Mouse (Mus musculus) layer of hippocampus, adult 18-20 months (tissue): ENCODE data around the gene Lpp. TPM values are rescaled to one million over a fixed set of nuclear protein-coding genes. Genes with fewer than 3 reads are reported as not detected.

ENCODE experiments used
- DNase-seq, 2 experiments: peaks; one replicate each; pipeline ENCODE4 v3.0.0; 2022; ENCODE audit warnings: low spot score in 2 of 2
- total RNA-seq, 2 experiments: library from RNA; stranded (reverse); gene quantifications; 2 replicates each; pipeline ENCODE4 v1.2.3; 2021

Lpp gene
- total RNA-seq, 2 experiments from 2014 or later, result 7.5 to 7.8 TPM

DNA sequence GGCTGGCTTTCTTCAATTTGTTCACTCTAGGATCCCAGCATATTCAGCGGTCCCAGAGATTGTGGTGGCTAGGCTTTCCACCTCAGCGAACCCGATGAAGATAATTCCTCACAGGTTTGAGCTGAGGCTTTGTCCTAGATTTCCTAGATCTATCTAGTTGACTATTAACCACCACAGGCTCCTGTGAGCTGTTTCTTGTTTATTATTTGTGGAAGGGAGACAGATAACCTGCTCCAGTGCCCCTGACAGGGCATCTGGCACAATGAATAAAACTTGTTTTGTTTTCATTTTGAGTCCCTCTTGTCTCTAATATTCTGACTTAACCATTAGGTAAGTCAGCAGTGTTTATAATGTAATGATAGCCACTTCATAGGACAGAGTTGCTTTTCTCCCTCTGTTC lies 5.6 kb downstream of the Lpp start:
- DNase-seq, result no peak

DNA sequence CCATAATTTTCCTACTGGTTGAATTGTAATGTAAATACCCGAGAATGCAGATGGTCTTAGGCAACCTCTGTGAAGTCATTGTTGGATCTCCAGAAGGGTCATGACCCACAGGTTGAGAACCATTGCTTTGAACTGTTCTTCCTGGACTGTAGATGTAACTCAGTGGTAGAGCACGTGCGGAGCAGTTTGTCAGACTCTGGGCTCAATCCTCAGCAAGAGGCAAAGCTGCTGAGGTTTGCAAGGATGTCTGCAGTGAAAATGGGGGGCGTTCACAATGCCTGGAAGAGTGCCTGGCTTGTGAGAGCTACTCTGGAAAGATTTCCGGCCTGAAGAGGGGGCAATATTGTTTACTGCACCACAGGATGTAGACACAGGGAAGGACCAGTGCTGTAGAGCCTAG lies 6.2 kb downstream of the Lpp start:
- DNase-seq, result peak in 1 of 2 experiments; percentile 11

DNA sequence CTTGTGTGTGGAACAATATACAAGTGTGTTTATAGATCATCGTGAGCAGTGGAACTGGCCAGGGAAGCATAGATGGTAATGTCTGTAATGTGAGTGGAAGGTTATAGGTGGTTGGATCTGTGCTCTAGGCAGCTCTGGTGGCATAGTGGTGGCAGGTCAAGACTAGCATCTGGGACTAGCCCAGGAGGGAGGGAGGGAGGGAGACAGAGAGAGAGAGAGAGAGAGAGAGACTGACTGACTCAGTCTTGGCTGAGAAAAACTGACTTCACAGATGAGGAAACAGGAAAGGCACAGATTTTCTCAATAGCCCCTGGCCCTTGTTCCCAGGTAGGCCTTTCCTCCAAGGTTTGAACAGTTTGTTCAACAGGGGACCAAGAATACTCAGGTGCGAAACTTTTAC lies 7.5 kb downstream of the Lpp start:
- no peak for DNase-seq

DNA sequence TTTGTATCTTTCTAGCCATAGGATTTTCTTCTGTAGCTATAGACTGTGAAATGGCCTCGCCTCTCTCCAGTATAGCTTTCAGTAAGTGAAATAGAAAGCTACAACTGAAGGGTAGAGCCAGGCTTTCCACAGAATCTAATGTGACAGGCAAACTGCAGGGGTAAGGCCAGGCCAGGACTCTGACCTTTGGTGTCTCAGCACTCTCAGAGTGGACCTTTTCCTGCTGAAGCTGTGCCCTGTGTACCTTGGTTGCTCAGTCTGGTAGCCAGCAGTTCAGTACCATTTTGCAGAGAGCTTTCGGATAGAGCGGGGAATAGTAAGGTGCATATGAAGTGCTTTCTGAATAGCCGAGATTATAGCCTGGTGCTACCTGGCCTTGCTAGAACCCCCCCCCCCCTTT lies 9.5 kb downstream of the Lpp start:
- no peak for DNase-seq

DNA sequence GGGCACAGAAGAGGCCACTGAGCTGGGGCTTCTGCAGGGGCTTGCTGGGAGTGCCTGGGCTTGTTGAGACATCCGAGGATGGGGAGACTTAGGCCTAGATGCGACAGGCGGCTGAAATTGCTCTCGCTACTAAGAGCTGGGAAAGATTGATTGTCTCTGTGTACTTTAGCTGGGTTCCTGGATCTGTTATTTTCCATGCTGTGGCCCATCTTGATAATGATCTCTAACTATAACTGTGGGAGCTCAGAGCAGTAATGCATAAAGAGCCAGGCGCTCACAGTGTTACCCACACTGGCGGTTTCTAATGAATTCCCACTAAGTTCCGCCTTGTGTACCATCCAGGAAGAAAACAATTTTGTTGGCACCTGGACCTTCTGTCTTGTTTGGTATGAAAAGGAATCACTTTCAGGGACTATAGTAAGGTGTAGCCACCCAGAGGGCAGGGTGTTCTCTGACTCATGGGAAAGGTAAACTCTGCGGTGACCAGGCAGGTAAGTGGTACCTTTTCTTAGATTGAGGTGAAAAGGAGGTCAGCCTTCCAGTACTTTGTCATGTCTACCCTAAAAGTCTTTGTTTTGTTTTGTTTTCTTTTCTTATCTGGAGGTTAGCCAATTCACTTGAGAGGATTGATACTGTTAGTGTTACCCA lies 10.6 kb downstream of the Lpp start:
- no peak for DNase-seq

DNA sequence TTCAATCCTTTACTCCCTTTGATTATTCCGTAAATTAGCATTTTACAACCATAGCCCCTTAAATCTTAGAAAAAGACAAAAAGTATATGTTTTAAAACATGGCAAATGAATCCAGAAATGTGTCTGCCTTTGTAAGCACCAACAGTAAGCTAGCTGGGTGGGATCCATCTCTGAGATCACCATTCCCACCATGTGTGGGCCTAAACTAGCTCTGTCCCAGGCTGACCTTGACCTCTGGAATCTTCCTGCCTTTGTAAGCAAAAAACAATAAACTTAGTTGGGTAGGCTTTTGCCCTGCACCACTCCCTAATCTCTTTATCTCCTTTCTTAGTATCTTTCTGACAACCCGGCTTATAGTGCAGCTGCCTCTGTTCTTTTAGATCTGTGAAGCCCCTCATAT lies 13.2 kb downstream of the Lpp start:
- no peak for DNase-seq

DNA sequence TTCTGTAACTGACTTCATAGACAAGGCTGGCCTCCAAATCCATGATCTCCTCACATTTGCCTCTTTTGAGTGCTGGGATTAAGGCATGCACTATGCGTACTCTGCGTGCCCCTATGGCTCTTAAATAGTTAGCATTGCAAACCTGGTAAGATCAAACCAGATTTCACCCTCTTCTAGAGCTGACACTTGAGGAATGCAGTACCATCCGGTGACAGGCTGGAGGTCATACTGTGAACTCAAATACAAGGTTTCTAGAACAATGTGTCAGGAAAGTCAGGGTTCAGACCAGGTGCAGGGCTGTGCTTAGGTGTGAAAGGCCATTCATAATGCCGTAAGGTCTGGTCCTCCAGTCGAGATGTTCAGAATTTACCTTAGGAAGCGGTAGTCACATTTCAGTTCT lies 18.0 kb downstream of the Lpp start:
- no peak for DNase-seq

DNA sequence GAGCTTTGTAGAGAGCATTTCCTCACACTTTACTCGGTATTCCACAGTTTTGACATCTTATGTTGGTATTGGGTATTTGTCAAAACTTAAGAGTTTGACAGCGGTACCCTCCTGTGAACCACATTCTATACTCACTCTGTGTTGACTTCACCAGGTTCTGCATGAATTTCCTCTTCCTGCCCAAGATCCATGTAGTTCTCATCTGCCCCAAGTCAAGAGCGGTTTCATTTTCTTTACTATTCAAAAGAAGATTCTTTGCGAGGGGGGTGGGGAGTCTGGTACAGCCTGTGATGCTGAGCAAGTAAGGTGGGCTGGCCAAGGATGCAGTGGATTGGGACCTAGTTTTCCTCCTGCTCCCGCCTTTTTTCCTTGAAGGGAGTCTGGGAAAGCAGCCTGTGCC lies 18.9 kb downstream of the Lpp start:
- DNase-seq, result no peak

DNA sequence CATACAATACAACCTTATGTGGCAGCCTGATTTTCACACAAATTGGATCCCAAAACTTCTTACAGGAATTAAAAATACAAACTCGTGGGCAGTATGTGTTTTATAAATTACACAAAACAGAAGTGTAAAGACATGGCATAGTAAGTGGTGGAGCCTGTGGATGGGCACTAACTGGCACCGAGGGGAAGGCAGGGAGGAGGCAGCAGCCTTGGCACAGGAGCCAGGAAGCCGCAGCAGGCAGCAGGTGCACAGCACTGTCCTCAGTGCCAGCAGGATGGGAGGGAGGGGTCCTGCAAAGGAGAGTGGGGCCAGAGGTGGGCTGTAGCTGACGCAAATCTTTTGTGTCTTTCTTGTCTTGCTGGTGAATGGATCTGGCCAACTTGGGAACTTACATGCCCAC lies 19.8 kb downstream of the Lpp start:
- peak in 1 of 2 experiments; percentile 6 for DNase-seq

DNA sequence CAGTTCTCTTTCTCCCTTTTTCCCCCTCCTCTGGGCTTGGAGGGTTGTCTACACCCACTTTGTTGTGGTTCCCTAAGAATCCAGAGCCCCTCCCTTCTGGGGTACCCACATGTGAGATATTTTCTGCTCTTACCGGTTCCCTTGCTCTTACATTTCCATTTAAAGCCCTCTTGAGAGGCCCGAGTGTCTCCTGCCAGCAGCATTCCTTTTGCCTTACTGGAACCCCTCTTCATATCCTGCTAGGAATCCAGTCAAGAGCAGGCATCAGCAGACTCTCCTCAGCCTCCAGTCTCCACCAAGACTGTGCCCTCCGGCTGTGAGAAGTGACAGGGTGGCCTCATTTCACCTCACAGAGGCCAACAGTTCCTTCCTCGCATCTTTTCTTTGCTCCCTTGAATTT lies 24.7 kb downstream of the Lpp start:
- DNase-seq, result no peak

DNA sequence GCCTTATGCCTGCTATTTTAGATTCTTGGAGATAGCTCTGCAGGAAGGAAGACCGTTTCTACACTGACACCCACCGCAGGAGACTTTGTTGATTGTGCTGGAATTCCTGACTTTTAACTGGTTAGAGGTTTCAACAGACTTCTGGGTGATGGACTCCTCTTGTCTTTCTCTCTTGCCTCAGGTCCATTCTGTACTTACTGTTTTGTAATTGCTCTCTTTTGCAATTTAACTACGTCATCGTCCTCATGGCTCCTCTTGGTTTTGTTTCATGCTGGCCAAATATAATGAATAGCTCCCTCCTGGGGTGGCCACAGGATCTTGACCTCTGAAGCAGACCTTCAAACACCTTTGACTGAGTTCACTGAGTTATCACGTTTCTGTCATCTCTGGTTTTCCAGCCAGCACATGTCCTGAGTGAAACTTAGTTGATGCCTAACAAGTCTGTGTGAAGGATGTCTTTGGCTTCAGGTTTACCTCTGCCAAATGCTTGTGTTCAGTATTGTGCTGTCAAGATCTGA lies 27.4 kb downstream of the Lpp start:
- DNase-seq, result no peak

DNA sequence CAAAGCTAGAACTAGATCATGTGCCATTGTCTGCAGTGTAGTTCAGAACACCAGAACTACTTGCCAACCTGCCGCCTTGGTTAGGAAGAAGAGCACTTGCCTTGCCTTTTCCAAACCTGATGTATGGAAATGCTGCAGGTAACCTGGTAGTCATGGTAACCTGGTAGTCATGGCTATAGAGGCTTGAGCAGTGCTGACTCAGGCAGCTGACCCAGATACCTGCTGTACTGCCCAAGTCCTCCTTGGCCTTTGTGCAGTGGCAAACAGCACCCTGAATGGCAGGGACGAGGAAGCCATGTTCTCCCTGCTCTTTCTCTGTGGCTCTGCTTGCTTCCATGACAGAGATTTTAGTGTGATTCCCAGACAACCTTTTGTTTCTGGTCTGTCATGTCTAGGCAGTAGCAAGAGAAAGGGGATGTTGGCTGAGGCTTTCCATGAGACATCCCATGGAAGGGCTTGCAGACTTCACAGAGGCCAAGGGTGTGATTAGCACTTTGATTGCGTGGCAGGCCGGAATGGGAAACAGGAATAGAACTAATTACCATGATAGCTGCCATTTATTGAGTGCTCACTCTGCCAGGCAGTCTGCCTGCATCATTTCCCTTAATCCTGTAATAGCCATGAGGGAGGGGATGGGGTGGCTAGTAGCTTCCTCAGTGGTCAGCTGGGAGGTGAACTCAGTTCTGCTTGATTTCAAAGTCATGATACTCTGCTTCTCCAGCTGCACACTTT lies 28.5 kb downstream of the Lpp start:
- DNase-seq, result no peak

DNA sequence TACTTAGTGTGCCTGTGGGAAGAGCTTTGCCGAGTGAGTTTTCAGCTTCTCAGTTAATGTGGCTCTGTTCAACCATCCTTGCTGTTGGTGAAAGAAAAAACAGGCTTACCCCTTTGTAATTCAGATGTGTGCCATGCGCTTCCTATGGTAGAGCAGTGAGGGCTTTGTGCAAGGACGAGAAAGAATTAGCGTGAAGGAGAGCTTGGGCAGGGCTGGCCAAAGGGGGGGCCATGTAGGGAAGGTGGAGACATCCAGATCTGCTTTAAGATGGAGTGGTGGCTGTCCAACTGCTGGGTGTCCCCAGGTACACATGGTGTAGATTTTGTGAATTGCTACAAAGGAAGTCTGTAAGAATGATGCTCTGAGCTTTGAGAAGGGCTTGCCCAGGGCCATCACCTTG lies 29.9 kb downstream of the Lpp start:
- DNase-seq, result no peak

DNA sequence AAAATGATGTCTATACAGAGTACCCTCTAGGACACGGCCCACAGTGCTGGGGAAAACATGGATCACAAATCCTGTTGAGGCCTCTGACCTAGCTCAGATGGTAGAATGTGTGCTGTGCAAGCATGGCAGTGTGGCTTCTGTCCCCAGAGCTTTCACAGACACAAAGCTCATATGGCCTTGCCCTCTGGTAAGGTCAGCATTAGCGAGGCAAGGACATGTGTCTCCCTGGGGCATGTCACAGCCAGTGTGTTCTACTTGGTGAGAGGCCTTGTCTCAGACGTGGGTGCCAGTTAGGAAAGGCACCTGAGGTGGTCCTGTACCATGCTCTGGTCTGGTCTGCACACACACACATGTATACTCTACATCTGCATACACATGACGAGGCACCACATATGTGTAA lies 30.4 kb downstream of the Lpp start:
- DNase-seq, result no peak

DNA sequence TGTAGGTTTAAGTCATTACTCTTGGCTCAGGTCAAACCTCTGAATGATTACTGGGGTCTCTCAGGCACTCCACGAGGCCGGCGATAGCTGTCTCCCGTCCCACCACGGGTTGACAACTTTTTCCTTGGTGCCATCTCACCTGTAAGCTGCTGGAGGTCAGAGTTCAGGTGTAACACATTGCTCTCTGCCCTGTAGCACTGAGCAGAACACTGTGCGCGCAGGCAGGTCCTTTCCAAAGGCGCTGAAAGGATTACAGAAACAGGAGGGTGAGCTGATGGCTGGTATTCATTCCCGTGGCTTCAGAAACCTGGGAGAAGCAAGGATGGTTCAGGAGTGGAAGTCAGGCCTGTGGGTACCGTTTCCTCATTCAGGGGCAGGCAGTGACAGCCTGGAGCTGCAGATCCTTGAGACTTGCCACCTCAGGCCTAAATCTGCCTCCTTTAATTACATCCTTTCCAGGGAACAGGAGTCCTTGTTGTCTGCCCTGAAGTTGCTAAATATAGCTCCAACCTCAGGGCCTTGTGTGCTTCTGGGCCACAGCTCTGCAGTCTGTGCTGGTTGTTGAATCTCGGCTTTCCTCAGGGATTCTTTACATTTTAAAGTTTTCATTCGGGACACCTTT lies 31.2 kb downstream of the Lpp start:
- DNase-seq, result no peak

DNA sequence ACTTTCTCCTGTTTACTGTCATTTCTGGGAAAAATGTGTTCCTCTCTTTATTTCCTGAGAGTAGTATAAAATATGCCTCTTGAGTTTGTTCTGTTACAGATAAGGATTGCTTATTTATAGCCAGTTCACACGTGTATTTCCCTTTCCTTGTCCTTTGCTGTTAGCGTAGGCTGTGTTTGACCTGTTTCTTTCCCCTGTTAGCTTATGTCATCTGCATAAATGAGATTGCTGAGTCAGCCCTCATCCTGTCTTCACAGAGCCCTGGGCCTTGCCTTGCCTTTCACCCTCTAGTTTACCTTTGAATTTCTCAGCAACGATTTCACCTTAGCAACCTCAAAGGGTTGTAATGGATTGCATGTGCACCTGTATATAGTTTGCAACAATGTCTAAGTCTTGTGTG lies 32.5 kb downstream of the Lpp start:
- no peak for DNase-seq

DNA sequence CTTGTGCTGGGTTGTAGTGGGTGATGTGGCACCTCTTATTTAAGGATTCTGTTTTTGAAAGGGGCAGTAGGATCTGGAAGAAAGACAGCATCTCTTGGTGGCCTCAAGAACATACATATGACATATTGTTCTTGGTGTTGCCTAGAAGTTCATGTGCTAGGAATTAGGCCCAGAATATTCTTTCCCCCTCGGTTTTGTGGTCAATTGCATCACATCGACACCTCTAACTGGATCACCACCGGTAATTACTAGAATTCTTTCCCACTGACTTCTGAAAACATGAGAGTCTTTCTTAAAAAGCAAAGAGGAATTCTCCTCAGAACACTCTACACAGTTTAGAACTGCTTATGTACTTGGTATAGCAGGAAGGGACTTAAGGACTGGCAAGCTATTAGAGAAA lies 34.3 kb downstream of the Lpp start:
- DNase-seq, result no peak

DNA sequence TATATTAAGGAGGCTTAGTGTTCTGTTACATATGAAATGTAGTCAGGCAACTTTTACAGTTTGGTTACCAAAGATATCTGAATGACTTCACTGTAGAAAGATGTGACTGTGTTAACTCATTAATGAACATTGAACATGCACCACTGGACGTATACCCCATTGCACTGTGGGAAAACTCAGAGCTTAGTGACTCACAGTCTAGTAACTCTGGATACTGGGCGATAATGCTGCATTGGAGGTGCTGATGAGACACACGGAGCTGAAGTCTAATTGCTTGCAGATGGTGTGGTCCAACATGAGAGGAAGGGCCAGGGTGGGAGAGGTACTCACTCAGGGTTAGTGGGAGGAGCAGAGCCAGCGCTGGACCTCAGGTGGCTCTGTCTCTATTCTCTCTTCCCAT lies 34.7 kb downstream of the Lpp start:
- DNase-seq, result no peak

DNA sequence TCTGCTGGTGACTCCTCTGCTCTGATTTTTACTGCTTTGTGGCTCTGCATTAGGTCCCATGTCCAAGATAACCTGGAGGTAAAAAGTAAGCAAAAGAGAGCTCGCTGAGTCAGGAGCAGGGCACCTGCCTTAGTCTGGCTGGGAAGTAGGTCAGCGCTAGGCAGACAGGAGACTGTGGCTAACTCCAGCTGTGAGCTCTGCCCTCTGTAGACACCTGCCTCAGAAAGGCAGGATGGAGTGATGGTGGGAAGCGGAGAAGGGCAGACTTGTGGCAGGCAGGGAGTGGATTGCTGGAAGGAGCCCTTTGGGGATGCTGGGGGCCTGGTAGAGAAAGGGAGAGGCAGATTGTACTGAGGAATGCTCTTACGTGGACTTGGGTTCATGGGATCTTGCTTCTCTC lies 35.4 kb downstream of the Lpp start:
- DNase-seq, result no peak

DNA sequence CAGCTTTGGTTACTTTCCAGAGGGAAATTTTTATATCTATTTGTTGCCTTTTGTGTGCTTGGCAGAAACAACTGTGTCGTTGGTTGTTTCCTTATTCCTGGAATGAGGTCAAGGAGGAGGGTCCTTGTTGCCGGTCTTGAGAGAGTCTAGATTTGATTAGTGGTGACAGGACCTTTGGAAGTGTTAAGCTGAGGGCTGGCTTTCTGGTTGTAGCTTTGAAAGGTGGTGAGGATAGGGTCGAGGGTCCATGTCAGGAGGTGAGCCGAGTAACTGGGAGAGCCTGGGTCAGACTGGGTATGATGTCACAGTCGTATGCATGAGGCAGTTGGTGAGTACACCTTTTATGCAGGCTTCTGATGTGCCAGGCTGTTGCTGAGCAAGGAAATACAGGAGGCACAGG lies 36.4 kb downstream of the Lpp start:
- DNase-seq, result no peak

DNA sequence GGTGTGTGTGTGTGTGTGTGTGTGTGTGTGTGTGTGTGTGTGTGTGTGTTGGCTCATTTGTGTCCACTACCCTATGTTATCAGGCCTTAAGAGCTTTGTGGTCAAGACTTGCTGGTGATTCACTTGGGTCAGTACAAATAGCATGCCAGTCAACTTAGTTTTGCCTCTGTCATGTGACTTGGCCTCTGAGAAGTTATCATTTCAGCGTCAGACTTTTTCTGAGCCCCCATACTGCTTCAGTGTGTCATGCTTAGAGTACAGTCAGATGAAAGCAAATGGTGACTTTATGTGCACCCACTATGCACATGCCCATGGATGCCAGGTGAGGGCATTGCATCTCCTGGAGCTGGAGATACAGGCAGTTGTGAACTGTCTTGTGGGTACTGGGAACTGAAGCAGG lies 38.5 kb downstream of the Lpp start:
- no peak for DNase-seq

DNA sequence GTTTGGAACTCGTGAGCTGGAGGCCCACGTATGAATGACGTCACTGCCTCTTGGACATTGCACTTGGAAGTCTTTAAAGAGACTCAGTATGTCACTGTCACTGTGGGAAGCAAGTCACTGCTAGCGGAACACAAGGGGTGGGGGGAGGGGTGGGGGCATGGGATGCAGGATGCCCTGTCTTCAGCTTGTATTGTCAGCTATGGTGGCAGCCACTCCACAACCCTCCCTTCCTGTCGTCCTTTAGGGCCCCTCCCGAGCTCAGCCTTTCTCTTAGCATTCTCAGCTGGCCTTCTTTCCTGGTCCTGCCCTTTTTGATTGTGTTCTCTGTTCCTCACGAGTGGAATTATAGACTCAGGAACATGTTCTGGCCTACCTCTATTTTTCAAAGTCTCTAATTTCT lies 40.3 kb downstream of the Lpp start:
- no peak for DNase-seq

DNA sequence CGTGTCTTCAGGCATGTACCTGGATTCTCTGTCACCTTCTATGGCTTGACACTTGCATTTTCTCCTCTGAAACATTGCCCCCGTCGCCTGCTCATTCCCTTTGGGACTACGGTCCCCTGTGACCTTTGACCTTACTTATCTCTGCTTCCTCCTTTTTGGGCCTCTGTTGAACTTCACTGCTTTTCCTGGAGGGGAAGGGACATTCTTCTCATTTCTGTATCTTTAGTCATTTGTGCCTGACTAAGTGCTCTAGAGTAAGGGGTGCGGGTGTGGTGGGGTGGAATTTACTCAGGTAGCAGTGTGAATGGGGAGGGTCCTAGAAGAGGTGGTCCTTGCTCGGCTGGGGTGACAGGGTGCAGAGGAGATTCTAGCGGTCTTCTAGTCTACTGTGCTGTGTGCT lies 40.7 kb downstream of the Lpp start:
- no peak for DNase-seq
